Mouse (Mus musculus) megakaryocyte, embryonic 14.5 days (primary cell): ENCODE data around the gene Pfkm. TPM values are rescaled to one million over a fixed set of nuclear protein-coding genes. Genes with fewer than 3 reads are reported as not detected.

Source experiments
- H3K27me3 ChIP-seq: replicated peaks from 2 replicates; pipeline ENCODE3; 2012; ENCODE audit warnings: inconsistent platforms
- H3K36me3 ChIP-seq: replicated peaks from 2 replicates; pipeline ENCODE3; 2012; ENCODE audit warnings: low read length, inconsistent platforms, mixed read lengths
- H3K4me1 ChIP-seq: 2 replicates; pipeline ENCODE4 v1.6.1; 2012; ENCODE audit warnings: inconsistent platforms
- H3K4me3 ChIP-seq: replicated peaks from 2 replicates; pipeline ENCODE3; 2012; ENCODE audit warnings: moderate library complexity, mild to moderate bottlenecking, inconsistent platforms
- H3K9me3 ChIP-seq: 2 replicates; pipeline ENCODE4 v1.6.1; 2012; ENCODE audit warnings: inconsistent platforms
- FLI1 ChIP-seq: IDR thresholded peaks from 2 replicates; pipeline ENCODE4 v1.6.1; 2012; ENCODE audit warnings: low read length, inconsistent platforms, mixed read lengths
- GATA1 ChIP-seq: IDR thresholded peaks from 3 replicates; pipeline ENCODE4 v1.6.1; 2012; ENCODE audit warnings: mixed read lengths, low read length, inconsistent platforms, borderline replicate concordance
- polyA plus RNA-seq: library from polyadenylated mRNA; stranded (reverse); fragments of >175 nt; gene quantifications from 2 replicates; pipeline ENCODE4 v1.2.3, GENCODE M21; 2012; ENCODE audit warnings: low replicate concordance; ENCODE audit not compliant: insufficient read depth

Pfkm gene
- polyA plus RNA-seq, 1 experiment, result 10.2 TPM

DNA sequence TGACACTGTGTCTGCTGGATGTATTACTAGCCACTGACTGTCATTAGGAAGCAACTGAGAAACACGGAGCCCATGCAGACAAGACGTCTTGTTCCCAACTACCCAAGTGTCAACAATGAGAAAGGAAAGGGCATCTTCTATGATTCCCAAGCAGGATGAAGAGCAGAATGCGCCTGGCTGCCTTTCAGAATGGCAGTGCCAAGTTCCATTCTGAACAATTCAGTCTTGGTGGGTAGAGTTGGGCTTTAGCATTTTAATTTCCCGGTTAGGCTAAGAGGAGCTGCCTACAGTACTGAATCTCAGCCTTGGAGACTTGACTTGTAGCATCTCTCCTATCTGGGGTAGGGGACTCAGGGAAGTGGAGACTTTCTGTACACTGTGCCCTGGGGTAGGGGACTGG is 41.6 kb downstream of the Pfkm start:
- H3K4me1 ChIP-seq, result no peaks in the 10 kb centered on the region
- no peaks in the 10 kb centered on the region for H3K27me3 ChIP-seq
- no peak for TF ChIP-seq FLI1
- TF ChIP-seq GATA1, result no peak
- H3K36me3 ChIP-seq, result peaks cover 99% of the 10 kb centered on the region
- H3K4me3 ChIP-seq, result no peak overlapping the region
- H3K9me3 ChIP-seq, result no peaks in the 10 kb centered on the region

DNA sequence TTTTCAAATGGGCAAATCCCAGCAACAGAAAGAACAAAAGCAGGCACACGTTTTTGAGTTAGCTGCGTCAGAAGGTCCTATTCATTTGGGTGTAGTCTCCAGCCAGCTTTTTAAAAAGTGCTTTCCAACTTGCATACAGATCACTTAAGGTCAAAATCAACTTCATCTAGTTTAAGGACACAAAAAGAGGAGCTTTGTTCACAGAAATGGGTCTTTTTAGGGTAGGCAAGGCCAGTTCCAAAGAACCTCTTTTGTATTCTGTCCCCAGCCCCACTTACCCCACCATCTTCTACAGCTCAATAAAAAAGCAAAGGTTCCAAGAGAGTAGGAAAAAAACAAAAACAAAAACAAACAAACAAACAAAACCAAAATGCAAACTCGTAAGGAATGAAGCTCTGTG is 42.3 kb downstream of the Pfkm start:
- no peak for TF ChIP-seq GATA1
- no peak for TF ChIP-seq FLI1
- Histone ChIP-seq H3K9me3 (no peaks in the 10 kb centered on the region), H3K4me1 (peaks cover 5% of the 10 kb centered on the region), H3K4me3 (no peak overlapping the region), H3K27me3 (no peaks in the 10 kb centered on the region), H3K36me3 (peaks cover 99% of the 10 kb centered on the region)

GRCm38 (mm10) chr15:98135671-98136070 is 43.3 kb downstream of the Pfkm start:
- no peaks in the 10 kb centered on the region for H3K27me3 ChIP-seq
- no peak overlapping the region for H3K4me3 ChIP-seq
- TF ChIP-seq GATA1 (no peak), FLI1 (no peak)
- peaks cover 98% of the 10 kb centered on the region for H3K36me3 ChIP-seq
- peaks cover 10% of the 10 kb centered on the region for H3K4me1 ChIP-seq
- H3K9me3 ChIP-seq, result no peaks in the 10 kb centered on the region

- TF ChIP-seq FLI1 (no peak), GATA1 (no peak)
Observed at GRCm38 (mm10) chr15:98136871-98137270, 44.5 kb downstream of the Pfkm start.

DNA sequence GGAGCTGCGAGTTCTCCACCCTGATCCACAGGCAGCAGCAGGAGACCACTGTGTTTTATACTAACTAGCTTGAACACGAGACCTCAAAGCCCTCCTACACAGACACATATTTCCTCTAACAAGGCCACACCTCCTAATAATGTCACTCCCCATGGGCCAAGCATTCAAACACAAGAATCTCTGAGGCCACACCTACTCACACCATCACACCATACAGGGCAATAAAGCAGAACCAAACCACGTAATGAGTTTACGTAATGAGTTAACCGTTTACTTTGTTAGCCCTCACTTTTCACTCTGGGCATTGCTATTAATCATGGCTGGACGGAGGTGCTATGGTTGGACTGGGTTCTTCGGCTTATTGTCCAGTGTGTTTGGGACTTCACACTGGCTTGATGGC is 47.4 kb downstream of the Pfkm start:
- peaks cover 26% of the 10 kb centered on the region for H3K4me1 ChIP-seq
- no peak for TF ChIP-seq GATA1
- no peak for TF ChIP-seq FLI1
- no peak overlapping the region for H3K4me3 ChIP-seq
- H3K27me3 ChIP-seq, result no peaks in the 10 kb centered on the region
- peaks cover 81% of the 10 kb centered on the region for H3K36me3 ChIP-seq
- H3K9me3 ChIP-seq, result no peaks in the 10 kb centered on the region

More at GRCm38 (mm10) chr15:98136871-98137270, 44.5 kb downstream of the Pfkm start:
- peaks cover 97% of the 10 kb centered on the region for H3K36me3 ChIP-seq
- no peaks in the 10 kb centered on the region for H3K27me3 ChIP-seq
- no peaks in the 10 kb centered on the region for H3K9me3 ChIP-seq
- H3K4me1 ChIP-seq, result peaks cover 15% of the 10 kb centered on the region
- no peak overlapping the region for H3K4me3 ChIP-seq

- H3K4me1 ChIP-seq, result peaks cover 30% of the 10 kb centered on the region
- no peak overlapping the region for H3K4me3 ChIP-seq
- TF ChIP-seq FLI1 (no peak), GATA1 (no peak)
- no peaks in the 10 kb centered on the region for H3K9me3 ChIP-seq
- H3K27me3 ChIP-seq, result no peaks in the 10 kb centered on the region
- peaks cover 71% of the 10 kb centered on the region for H3K36me3 ChIP-seq
Observed at GRCm38 (mm10) chr15:98140809-98141208, 48.4 kb downstream of the Pfkm start.

GRCm38 (mm10) chr15:98142515-98142914 is 50.1 kb downstream of the Pfkm start:
- Histone ChIP-seq H3K36me3 (peaks cover 54% of the 10 kb centered on the region), H3K27me3 (no peaks in the 10 kb centered on the region), H3K9me3 (no peaks in the 10 kb centered on the region), H3K4me1 (peaks cover 35% of the 10 kb centered on the region), H3K4me3 (no peak overlapping the region)
- TF ChIP-seq FLI1, result no peak
- TF ChIP-seq GATA1, result no peak

- Histone ChIP-seq H3K4me3 (peak overlapping the region; percentile 98), H3K36me3 (peaks cover 30% of the 10 kb centered on the region), H3K9me3 (no peaks in the 10 kb centered on the region), H3K27me3 (no peaks in the 10 kb centered on the region), H3K4me1 (peaks cover 32% of the 10 kb centered on the region)
- TF ChIP-seq GATA1, result no peak
- no peak for TF ChIP-seq FLI1
Observed at GRCm38 (mm10) chr15:98144861-98145507, 52.6 kb downstream of the Pfkm start.

- Histone ChIP-seq H3K9me3 (no peaks in the 10 kb centered on the region), H3K27me3 (peaks cover 2% of the 10 kb centered on the region), H3K4me3 (peak overlapping the region; percentile 98), H3K4me1 (peaks cover 31% of the 10 kb centered on the region), H3K36me3 (peaks cover 24% of the 10 kb centered on the region)
- TF ChIP-seq FLI1 (no peak), GATA1 (no peak)
Observed at GRCm38 (mm10) chr15:98145559-98146181, 53.3 kb downstream of the Pfkm start.

DNA sequence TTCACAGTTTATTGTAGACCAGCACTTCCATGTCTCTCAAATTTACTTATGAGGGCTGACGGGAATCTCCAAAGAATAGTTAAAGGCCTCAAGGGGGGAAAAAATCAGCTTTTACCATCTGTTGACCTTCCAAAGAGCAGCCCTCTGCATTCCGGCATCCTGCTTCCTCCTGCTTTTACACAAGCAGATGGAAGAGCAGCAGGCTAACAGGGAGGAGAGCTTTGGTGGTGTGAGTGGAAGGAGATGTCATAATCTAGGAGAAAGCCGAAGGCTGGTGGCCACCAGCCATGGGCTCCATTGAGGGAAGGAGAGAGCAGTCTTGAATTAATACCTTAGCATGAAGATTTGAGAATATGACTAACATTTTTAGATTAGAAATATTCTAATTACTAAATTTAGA is 56.0 kb downstream of the Pfkm start:
- H3K36me3 ChIP-seq, result no peaks in the 10 kb centered on the region
- TF ChIP-seq GATA1 (no peak), FLI1 (no peak)
- H3K27me3 ChIP-seq, result peaks cover 5% of the 10 kb centered on the region
- H3K4me3 ChIP-seq, result no peak overlapping the region
- peaks cover 22% of the 10 kb centered on the region for H3K4me1 ChIP-seq
- no peaks in the 10 kb centered on the region for H3K9me3 ChIP-seq
